Mouse (Mus musculus): ENCODE data around the gene Dera. TPM values are rescaled to one million over a fixed set of nuclear protein-coding genes. Genes with fewer than 3 reads are reported as not detected.

Dera gene
- polyA plus RNA-seq, 2 experiments: 16.1 to 45.3 TPM

DNA sequence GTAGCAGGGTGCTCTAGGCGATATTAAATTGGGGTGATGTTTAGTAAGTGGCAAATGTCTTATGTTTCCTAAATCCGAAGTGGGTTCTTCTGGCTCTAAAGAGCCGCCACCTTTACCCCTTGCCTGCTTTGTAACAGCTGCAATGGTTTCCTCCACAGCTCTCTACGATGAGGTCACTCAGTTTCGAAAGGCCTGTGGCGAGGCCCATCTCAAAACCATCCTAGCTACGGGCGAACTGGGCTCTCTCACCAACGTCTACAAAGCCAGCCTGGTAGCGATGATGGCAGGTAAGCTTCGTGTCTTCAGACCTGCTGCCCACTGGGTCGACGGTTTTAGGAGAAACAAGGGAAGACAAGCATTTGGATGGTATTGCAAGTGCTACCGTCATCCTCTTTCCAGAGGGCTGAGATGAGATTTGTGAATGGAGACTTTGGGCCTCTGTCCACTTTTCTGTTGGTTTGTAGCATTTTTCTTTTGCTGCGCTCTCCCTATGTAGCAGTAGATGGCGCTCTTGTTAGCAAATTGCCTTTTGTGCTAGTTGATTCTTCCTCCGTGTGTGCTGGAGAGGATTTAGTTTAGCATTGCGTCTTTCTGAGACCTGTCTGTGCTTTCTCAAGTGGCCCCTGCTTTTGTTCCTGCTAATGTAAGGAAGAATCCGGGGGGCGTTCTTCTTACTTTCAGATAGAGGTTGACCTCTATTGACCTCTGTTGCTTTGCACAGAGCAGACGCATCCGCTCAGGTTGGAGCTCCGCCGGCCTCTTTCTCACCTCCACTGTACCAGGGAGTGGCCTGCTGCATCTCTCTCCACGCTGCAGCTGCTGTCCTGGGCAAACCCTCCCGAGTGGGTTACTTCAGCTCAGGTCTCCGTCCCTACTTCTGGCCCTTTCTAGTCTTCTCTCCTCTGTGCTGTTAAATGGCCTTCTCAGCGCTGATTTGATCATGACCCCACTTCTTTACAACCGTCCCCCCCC lies 42.5 kb downstream of the Dera start:
- no peak for TF ChIP-seq EP300 (IDR thresholded peaks at IDR 0.05; ENCODE audit: low read depth)
- TF ChIP-seq CTCF (IDR thresholded peaks at IDR 0.05; ENCODE audit: low read depth): peak; percentile 47
- H3K27me3 ChIP-seq (ENCODE audit: control insufficient read depth, insufficient read depth, low read length): no peaks in the 10 kb centered on the region
- H3K4me3 ChIP-seq (ENCODE audit: insufficient read depth in 1 of 2, low read depth in 2 of 2, low read length in 2 of 2): no peak overlapping the region
- no peak for DNase-seq (ENCODE audit: low read depth in 3 of 3, low spot score in 3 of 3)
- no peak overlapping the region for H3K4me2 ChIP-seq (ENCODE audit: low read depth)
- no peaks in the 10 kb centered on the region for H3K4me1 ChIP-seq (replicated peaks; ENCODE audit: control insufficient read depth in 2 of 2, insufficient read depth in 2 of 2, low read length in 1 of 2)
- no peak for ATAC-seq (ENCODE audit: insufficient read depth)
- 74% methylated on average over 29 of the region's 29 CpGs for WGBS (ENCODE audit: insufficient replicate concordance)
- no peak overlapping the region for H3K9ac ChIP-seq (replicated peaks)
- no peaks in the 10 kb centered on the region for H3K9me3 ChIP-seq (ENCODE audit: control insufficient read depth, low read length)
- no peak overlapping the region for H3K27ac ChIP-seq
- H3K36me3 ChIP-seq (replicated peaks; ENCODE audit: control insufficient read depth, insufficient read depth, low read depth): no peaks in the 10 kb centered on the region

DNA sequence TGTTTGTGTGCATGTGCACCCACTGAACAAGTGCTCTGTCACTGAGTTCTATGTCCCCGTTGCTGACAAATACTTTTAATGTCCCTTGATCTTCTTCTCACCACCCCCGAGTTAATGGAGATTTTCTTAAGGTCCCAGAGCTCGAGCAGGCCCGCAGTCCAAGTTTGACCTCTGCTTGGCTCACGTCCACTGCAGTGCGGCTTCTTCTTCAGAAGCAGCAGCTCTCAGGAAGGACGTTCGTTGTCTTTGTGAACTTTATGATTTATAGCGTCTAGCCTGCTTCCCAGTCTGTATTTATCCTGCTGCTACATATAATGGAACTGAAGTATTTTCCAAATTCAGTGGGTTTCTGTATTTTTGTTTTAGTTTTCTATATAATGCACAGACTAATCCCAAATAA lies 44.9 kb downstream of the Dera start:
- DNase-seq (ENCODE audit: low read depth in 3 of 3, low spot score in 3 of 3): no peak
- Histone ChIP-seq H3K9ac (replicated peaks) (no peak overlapping the region), H3K36me3 (replicated peaks; ENCODE audit: control insufficient read depth, insufficient read depth, low read depth) (no peaks in the 10 kb centered on the region), H3K27ac (no peak overlapping the region), H3K4me3 (ENCODE audit: insufficient read depth in 1 of 2, low read depth in 2 of 2, low read length in 2 of 2) (no peak overlapping the region), H3K9me3 (ENCODE audit: control insufficient read depth, low read length) (no peaks in the 10 kb centered on the region), H3K27me3 (ENCODE audit: control insufficient read depth, insufficient read depth, low read length) (no peaks in the 10 kb centered on the region), H3K4me1 (replicated peaks; ENCODE audit: control insufficient read depth in 2 of 2, insufficient read depth in 2 of 2, low read length in 1 of 2) (no peaks in the 10 kb centered on the region), H3K4me2 (ENCODE audit: low read depth) (no peak overlapping the region)
- TF ChIP-seq EP300 (IDR thresholded peaks at IDR 0.05; ENCODE audit: low read depth) (no peak), CTCF (IDR thresholded peaks at IDR 0.05; ENCODE audit: low read depth) (no peak)
- no peak for ATAC-seq (ENCODE audit: insufficient read depth)
- 79% methylated on average over 9 of the region's 9 CpGs for WGBS (ENCODE audit: insufficient replicate concordance)

DNA sequence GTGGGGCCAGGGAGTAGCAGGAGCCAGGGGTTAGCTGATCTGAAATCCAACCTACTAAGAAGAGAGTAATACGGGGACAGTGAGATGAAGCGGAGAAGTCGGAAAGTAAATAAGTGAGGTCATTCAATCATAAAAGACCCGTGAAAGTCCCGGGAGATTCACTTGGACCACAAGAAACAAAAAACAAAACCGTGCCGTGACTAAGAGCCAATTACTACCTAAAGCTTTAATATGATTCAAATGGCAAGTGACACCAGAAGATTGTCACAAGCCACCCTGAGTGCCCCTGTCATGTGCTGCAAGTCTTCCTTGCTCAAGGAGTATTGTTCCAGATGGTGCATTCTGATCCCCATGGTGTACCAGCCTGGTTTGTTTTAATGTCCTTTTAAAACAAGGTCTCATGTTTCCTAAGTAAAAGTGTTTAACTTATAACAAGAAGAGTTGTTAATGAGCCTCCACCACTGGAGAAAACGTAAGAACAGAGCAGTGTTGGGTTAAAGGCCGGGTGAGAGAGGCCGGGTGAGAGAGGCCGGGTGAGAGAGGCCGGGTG lies 49.2 kb downstream of the Dera start:
- Histone ChIP-seq H3K9ac (replicated peaks) (no peak overlapping the region), H3K27me3 (ENCODE audit: control insufficient read depth, insufficient read depth, low read length) (no peaks in the 10 kb centered on the region), H3K4me3 (ENCODE audit: insufficient read depth in 1 of 2, low read depth in 2 of 2, low read length in 2 of 2) (no peak overlapping the region), H3K9me3 (ENCODE audit: control insufficient read depth, low read length) (no peaks in the 10 kb centered on the region), H3K27ac (no peak overlapping the region), H3K4me1 (replicated peaks; ENCODE audit: control insufficient read depth in 2 of 2, insufficient read depth in 2 of 2, low read length in 1 of 2) (no peaks in the 10 kb centered on the region), H3K4me2 (ENCODE audit: low read depth) (no peak overlapping the region), H3K36me3 (replicated peaks; ENCODE audit: control insufficient read depth, insufficient read depth, low read depth) (no peaks in the 10 kb centered on the region)
- no peak for ATAC-seq (ENCODE audit: insufficient read depth)
- WGBS (ENCODE audit: insufficient replicate concordance): 80% methylated on average over 12 of the region's 12 CpGs
- TF ChIP-seq EP300 (IDR thresholded peaks at IDR 0.05; ENCODE audit: low read depth): no peak
- TF ChIP-seq CTCF (IDR thresholded peaks at IDR 0.05; ENCODE audit: low read depth): no peak
- DNase-seq (ENCODE audit: low read depth in 3 of 3, low spot score in 3 of 3): no peak

DNA sequence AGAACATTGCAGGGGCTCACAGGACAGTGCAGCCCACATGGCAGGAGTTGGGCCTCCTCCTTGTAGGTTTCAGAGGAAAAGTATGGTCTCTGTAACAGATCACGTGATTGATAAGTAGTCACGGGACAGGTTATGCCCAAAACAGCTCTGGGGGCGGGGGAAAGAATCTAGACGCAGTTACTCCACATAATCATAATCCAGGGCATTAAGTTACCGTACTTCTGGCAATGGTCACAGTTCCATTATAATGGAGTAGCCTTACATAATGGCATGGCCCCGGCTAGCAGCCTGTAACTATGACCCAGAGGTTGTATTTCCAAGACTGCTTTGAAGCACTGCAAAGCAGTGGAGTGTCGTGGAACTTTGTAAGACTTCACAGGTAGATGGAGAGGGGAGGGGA lies 49.8 kb downstream of the Dera start:
- no peaks in the 10 kb centered on the region for H3K27me3 ChIP-seq (ENCODE audit: control insufficient read depth, insufficient read depth, low read length)
- 68% methylated on average over 7 of the region's 7 CpGs for WGBS (ENCODE audit: insufficient replicate concordance)
- no peaks in the 10 kb centered on the region for H3K9me3 ChIP-seq (ENCODE audit: control insufficient read depth, low read length)
- H3K36me3 ChIP-seq (replicated peaks; ENCODE audit: control insufficient read depth, insufficient read depth, low read depth): no peaks in the 10 kb centered on the region
- H3K4me2 ChIP-seq (ENCODE audit: low read depth): no peak overlapping the region
- TF ChIP-seq EP300 (IDR thresholded peaks at IDR 0.05; ENCODE audit: low read depth) (no peak), CTCF (IDR thresholded peaks at IDR 0.05; ENCODE audit: low read depth) (no peak)
- H3K27ac ChIP-seq: no peak overlapping the region
- ATAC-seq (ENCODE audit: insufficient read depth) (no peak), DNase-seq (ENCODE audit: low read depth in 3 of 3, low spot score in 3 of 3) (no peak)
- H3K4me1 ChIP-seq (replicated peaks; ENCODE audit: control insufficient read depth in 2 of 2, insufficient read depth in 2 of 2, low read length in 1 of 2): no peaks in the 10 kb centered on the region
- no peak overlapping the region for H3K9ac ChIP-seq (replicated peaks)
- no peak overlapping the region for H3K4me3 ChIP-seq (ENCODE audit: insufficient read depth in 1 of 2, low read depth in 2 of 2, low read length in 2 of 2)

DNA sequence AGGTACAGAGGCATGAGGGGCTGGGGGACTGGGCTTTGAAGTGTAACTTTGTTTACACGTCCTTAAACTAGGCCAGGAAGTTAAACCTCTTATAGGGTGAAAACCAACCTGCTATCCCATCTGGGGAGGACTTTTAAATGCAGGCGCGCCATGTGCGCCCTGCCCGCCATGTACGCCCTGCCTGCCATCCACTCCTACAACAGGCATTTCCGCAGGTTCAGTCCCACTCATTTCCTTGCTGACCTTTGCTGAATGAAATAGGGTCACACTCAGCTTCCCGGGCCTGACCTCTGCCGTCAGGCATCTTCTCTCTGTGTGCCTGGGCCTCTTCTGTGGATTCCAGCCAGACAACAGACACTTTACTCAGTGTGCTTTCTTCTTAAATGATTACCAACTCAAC lies 50.3 kb downstream of the Dera start:
- Histone ChIP-seq H3K4me3 (ENCODE audit: insufficient read depth in 1 of 2, low read depth in 2 of 2, low read length in 2 of 2) (no peak overlapping the region), H3K36me3 (replicated peaks; ENCODE audit: control insufficient read depth, insufficient read depth, low read depth) (no peaks in the 10 kb centered on the region), H3K4me1 (replicated peaks; ENCODE audit: control insufficient read depth in 2 of 2, insufficient read depth in 2 of 2, low read length in 1 of 2) (no peaks in the 10 kb centered on the region), H3K27ac (no peak overlapping the region), H3K4me2 (ENCODE audit: low read depth) (no peak overlapping the region), H3K27me3 (ENCODE audit: control insufficient read depth, insufficient read depth, low read length) (no peaks in the 10 kb centered on the region), H3K9ac (replicated peaks) (no peak overlapping the region), H3K9me3 (ENCODE audit: control insufficient read depth, low read length) (no peaks in the 10 kb centered on the region)
- ATAC-seq (ENCODE audit: insufficient read depth) (no peak), DNase-seq (ENCODE audit: low read depth in 3 of 3, low spot score in 3 of 3) (no peak)
- TF ChIP-seq CTCF (IDR thresholded peaks at IDR 0.05; ENCODE audit: low read depth): no peak
- no peak for TF ChIP-seq EP300 (IDR thresholded peaks at IDR 0.05; ENCODE audit: low read depth)
- WGBS (ENCODE audit: insufficient replicate concordance): 80% methylated on average over 9 of the region's 9 CpGs
